Mouse (Mus musculus): ENCODE data around the gene Slc9a2. TPM values are rescaled to one million over a fixed set of nuclear protein-coding genes. Genes with fewer than 3 reads are reported as not detected.

Gene Slc9a2
- polyA plus RNA-seq (2012; rRNA removed; ENCODE audit: low replicate concordance): 72.3 and 118 TPM in 2 replicates

GRCm38 (mm10) chr1:40680067-40680867 is at the start of gene Slc9a2:
Slc9a2 (plus strand) TSS chr1:40680574.

GRCm38 (mm10) chr1:40790324-40791141 is 110.2 kb downstream of the Slc9a2 start, which contains the start of gene Mfsd9:
Mfsd9 (minus strand) TSS chr1:40790687.

GRCm38 (mm10) chr1:40805351-40805750 is 125.0 kb downstream of the Slc9a2 start, which contains the start of gene Tmem182:
Tmem182 (plus strand) TSS chr1:40805601.

Other genes with a start within 250 kb of the Slc9a2 start
- gene Il18r1, start 215.0 kb upstream of the Slc9a2 start, polyA plus RNA-seq (2012; rRNA removed; ENCODE audit: low replicate concordance): 0.17 and 0.35 TPM in 2 replicates
- gene Il18rap, start 165.2 kb upstream of the Slc9a2 start, polyA plus RNA-seq (2012; rRNA removed; ENCODE audit: low replicate concordance): 0.05 and 0.08 TPM in 2 replicates
- gene Slc9a4, start 100.5 kb upstream of the Slc9a2 start, polyA plus RNA-seq (2012; rRNA removed; ENCODE audit: low replicate concordance): 0.23 and 9.5 TPM in 2 replicates
- 7.0 and 10.0 TPM in 2 replicates for gene Mfsd9, start 110.1 kb downstream of the Slc9a2 start, polyA plus RNA-seq (2012; rRNA removed; ENCODE audit: low replicate concordance)
- gene Tmem182, start 125.0 kb downstream of the Slc9a2 start, polyA plus RNA-seq (2012; rRNA removed; ENCODE audit: low replicate concordance): 0.07 TPM in 1 of 2 replicates, not detected in the other